9 mouse cellular contexts compared by ENCODE assay signal in the genomic region with DNA sequence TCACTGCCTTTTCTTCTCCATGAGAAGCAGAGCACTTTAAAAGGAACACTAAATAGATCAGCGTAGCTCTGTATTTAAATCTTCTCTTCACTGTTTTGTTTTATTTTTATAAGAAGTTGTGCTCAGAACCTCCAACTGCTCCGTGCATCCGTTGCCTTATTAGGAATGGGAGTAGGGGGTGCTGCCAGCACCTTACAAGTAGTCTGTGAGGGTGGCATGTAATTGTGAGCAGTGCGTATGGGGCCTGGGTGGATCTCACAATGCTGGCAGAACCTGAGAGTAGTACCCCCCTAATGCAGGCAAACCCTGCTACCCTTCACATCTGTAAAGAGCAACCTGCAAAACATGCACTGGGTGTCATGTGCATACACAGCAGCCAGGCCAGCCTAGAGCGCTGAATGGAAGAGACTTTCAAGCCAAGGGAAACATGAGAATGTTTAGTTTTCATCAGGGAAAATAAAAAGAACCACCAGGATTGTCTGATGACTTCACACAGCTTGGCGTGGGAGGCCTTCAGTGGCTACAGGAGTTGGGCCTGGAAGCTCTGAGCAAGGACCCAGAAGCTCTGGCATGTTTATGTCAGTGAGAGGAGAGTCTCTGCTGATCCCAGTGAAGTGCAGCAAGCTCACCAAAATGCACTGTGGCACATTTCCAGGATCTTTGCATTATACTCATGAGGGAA.
DNase-seq lines count a peak whose midpoint lies in the region; ATAC-seq and TF ChIP-seq lines count a peak whose summit lies in the region.
"Had no signal": no experiment of that assay in that cellular context is flagged by ENCODE, and none has a peak within 500 bp of the region (broad histone marks: within the 10 kb centered on the region; RNA-seq: fewer than 3 reads in every experiment).

No protein-coding gene starts in this region.

- no peak for ATAC-seq in forebrain, postnatal 0 days
- no peak for ATAC-seq in megakaryocyte, adult 5-6 weeks (ENCODE audit: poor library complexity, severe bottlenecking)

- H3K9ac ChIP-seq in forebrain, postnatal 0 days = no peak overlapping the region

- H3K4me1 ChIP-seq in heart, embryonic 10.5 days = no peaks in the 10 kb centered on the region
- H3K4me1 ChIP-seq in forebrain, postnatal 0 days (ENCODE audit: insufficient read depth) = no peaks in the 10 kb centered on the region

- TF ChIP-seq POLR2A in myocyte (IDR thresholded peaks at IDR 0.05; ENCODE audit: insufficient read length, low read depth) = no peak

- no peaks in the 10 kb centered on the region for H3K36me3 ChIP-seq in heart, embryonic 10.5 days
- no peaks in the 10 kb centered on the region for H3K36me3 ChIP-seq in myocyte (ENCODE audit: control insufficient read depth, insufficient read depth)
- H3K36me3 ChIP-seq in forebrain, postnatal 0 days (ENCODE audit: insufficient read depth) = no peaks in the 10 kb centered on the region

- H3K4me3 ChIP-seq in heart, embryonic 10.5 days = no peak overlapping the region
- H3K4me3 ChIP-seq in myocyte = no peak overlapping the region
- no peak overlapping the region for H3K4me3 ChIP-seq in forebrain, postnatal 0 days (ENCODE audit: low read depth, low read length)

- DNase-seq in heart, adult 18-20 months = peak; percentile 31 to 35
- DNase-seq in heart, embryonic 10.5 days (ENCODE audit: low spot score) = no peak
- peak; percentile 50 for DNase-seq in brain, adult 2 months (ENCODE audit: low read depth, low spot score)
- peak; percentile 15 to 40 for DNase-seq in heart, postnatal 14 days
- DNase-seq in forebrain, postnatal 0 days = no peak
- no peak for DNase-seq in spleen, postnatal 10 days (ENCODE audit: low spot score in 2 of 2)
- DNase-seq: thymus, adult 18-20 months had no signal

- H3K79me2 ChIP-seq in myocyte (ENCODE audit: control insufficient read depth, insufficient read depth) = no peaks in the 10 kb centered on the region

- H3K27ac ChIP-seq in heart, embryonic 10.5 days = no peak overlapping the region
- no peak overlapping the region for H3K27ac ChIP-seq in forebrain, postnatal 0 days (ENCODE audit: low read depth, low read length)

- intact Hi-C loops in heart, postnatal 14 days (cut with DNase I) = no loop called here

- no peak for TF ChIP-seq CTCF in forebrain, postnatal 0 days (IDR thresholded peaks at IDR 0.05; ENCODE audit: low read depth)

- WGBS in heart, embryonic 10.5 days = 73% methylated on average over 6 of the region's 6 CpGs
- 89% methylated on average over 6 of the region's 6 CpGs for WGBS in forebrain, postnatal 0 days

- H3ac ChIP-seq in myocyte (ENCODE audit: control insufficient read depth, insufficient read length) = no peak overlapping the region

- H3K4me2 ChIP-seq in myocyte (ENCODE audit: low read depth) = peak overlapping the region; percentile 62
- H3K4me2 ChIP-seq in forebrain, postnatal 0 days (ENCODE audit: low read depth) = no peak overlapping the region

- H3K27me3 ChIP-seq in heart, embryonic 10.5 days (ENCODE audit: insufficient read depth, poor library complexity, severe bottlenecking) = no peaks in the 10 kb centered on the region
- H3K27me3 ChIP-seq in myocyte (ENCODE audit: control insufficient read depth, insufficient read depth, insufficient read length) = no peaks in the 10 kb centered on the region
- H3K27me3 ChIP-seq in forebrain, postnatal 0 days (ENCODE audit: insufficient read depth, low read length) = no peaks in the 10 kb centered on the region

- no peaks in the 10 kb centered on the region for H3K9me3 ChIP-seq in heart, embryonic 10.5 days
- no peaks in the 10 kb centered on the region for H3K9me3 ChIP-seq in forebrain, postnatal 0 days (ENCODE audit: low read length)

TF ChIP-seq in myocyte, 11 proteins besides CTCF, POLR2A, EP300 and RAD21:
- TF ChIP-seq POLR2AphosphoS2 (IDR thresholded peaks at IDR 0.05; ENCODE audit: insufficient read length, low read depth) = no peak
- no peak for TF ChIP-seq TCF3 (IDR thresholded peaks at IDR 0.05; ENCODE audit: insufficient read length, low read depth)
- no peak for TF ChIP-seq MAX (IDR thresholded peaks at IDR 0.05; ENCODE audit: low read depth)
- no peak for TF ChIP-seq TCF12 (IDR thresholded peaks at IDR 0.05; ENCODE audit: insufficient read depth, poor library complexity, severe bottlenecking)
- TF ChIP-seq USF1 (IDR thresholded peaks at IDR 0.05; ENCODE audit: low read depth) = no peak
- TF ChIP-seq MYOD1 (IDR thresholded peaks at IDR 0.05; ENCODE audit: control insufficient read depth in 1 of 3, insufficient read length in 2 of 3, low read depth in 2 of 3) = no peak

Comparison
In these comparisons a context has a peak if more than half of its experiments do, and no peak if none do; other contexts are left out.
1. DNase-seq: peak in heart, adult 18-20 months (2 of 2), brain, adult 2 months (single experiment) and heart, postnatal 14 days (2 of 2); none in heart, embryonic 10.5 days (single experiment), forebrain, postnatal 0 days (single experiment) and spleen, postnatal 10 days (0 of 2).